Mouse (Mus musculus) embryonic facial prominence, embryonic 10.5 days (tissue): Measurements from ENCODE around the gene Zfp383. TPM values are rescaled to one million over a fixed set of nuclear protein-coding genes. Genes with fewer than 3 reads are reported as not detected.
"Not testable (repeated sequence)": the region's sequence is repeated elsewhere in the genome, so short reads cannot be mapped to it uniquely, and the experiment has no call there.

Source experiments
- DNase-seq: peaks from one replicate; pipeline ENCODE4 v3.0.0-alpha.2; 2017; ENCODE audit warnings: low spot score
- H3K27ac ChIP-seq: fragments of 300-500 bp; sonication (generic); replicated peaks from 2 replicates; pipeline ENCODE4 v1.5.1; 2016; ENCODE audit warnings: mild to moderate bottlenecking
- H3K27me3 ChIP-seq: fragments of 300-500 bp; sonication (generic); replicated peaks from 2 replicates; pipeline ENCODE4 v1.6.1; 2016; ENCODE audit warnings: low read depth, mild to moderate bottlenecking; ENCODE audit not compliant: poor library complexity, severe bottlenecking
- H3K36me3 ChIP-seq: fragments of 300-500 bp; sonication (generic); replicated peaks from 2 replicates; pipeline ENCODE4 v1.6.1; 2016; ENCODE audit warnings: mild to moderate bottlenecking, moderate library complexity
- H3K4me1 ChIP-seq: fragments of 300-500 bp; sonication (generic); 2 replicates; pipeline ENCODE4 v1.6.1; 2016
- H3K4me3 ChIP-seq: fragments of 300-500 bp; sonication (generic); 2 replicates; pipeline ENCODE4 v1.5.1; 2016; ENCODE audit warnings: mild to moderate bottlenecking, moderate library complexity
- H3K9me3 ChIP-seq: fragments of 300-500 bp; sonication (generic); 2 replicates; pipeline ENCODE4 v1.6.1; 2016; ENCODE audit warnings: mild to moderate bottlenecking
- WGBS: fragments of 180-500 bp; shearing (Covaris S2); methylation state at CpG from one replicate; pipeline ENCODE4 v1.1.7; 2016; 5-methylcytosine and 5-hydroxymethylcytosine counted together
- microRNA-seq: library from miRNA; unstranded; fragments of <30 nt; microRNA quantifications from one replicate; pipeline ENCODE4, GENCODE M21; 2017
- polyA plus RNA-seq: library from polyadenylated mRNA; unstranded; fragments of >200 nt; fragmentation: Nextera tagmentation; extraction: Ambion mirVana; gene quantifications from 2 replicates; pipeline ENCODE4 v1.2.1, GENCODE M21; 2016

Gene Zfp383
- polyA plus RNA-seq, 1 experiment from 2014 or later = 6.3 TPM

DNA sequence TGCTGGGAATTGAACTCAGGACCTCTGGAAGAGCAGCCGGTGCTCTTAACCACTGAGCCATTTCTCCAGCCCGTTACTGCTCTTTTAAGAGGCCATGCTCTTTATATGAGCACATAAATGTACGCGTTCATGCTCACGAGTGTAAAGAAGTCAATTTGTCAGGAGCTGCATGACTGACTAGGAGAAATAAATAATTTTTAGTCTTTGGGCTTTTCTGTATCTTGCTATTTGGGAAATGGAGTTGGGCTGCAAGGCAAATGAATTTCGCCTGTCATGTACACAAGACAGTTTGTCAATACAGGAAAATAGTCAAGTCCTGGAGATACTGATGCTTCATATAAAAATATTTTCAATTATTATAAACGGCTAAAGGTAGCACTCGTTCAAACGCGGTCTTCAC is 45.1 kb downstream of the Zfp383 start:
- WGBS = 61% methylated on average over 10 of the region's 10 CpGs
- Histone ChIP-seq H3K27ac (peak overlapping the region; percentile 93), H3K9me3 (no peaks in the 10 kb centered on the region), H3K36me3 (peaks cover 34% of the 10 kb centered on the region), H3K4me3 (peak overlapping the region; percentile 66), H3K27me3 (no peaks in the 10 kb centered on the region), H3K4me1 (peaks cover 10% of the 10 kb centered on the region; the same call in 1 of the 2 replicates)
- no peak for DNase-seq

DNA sequence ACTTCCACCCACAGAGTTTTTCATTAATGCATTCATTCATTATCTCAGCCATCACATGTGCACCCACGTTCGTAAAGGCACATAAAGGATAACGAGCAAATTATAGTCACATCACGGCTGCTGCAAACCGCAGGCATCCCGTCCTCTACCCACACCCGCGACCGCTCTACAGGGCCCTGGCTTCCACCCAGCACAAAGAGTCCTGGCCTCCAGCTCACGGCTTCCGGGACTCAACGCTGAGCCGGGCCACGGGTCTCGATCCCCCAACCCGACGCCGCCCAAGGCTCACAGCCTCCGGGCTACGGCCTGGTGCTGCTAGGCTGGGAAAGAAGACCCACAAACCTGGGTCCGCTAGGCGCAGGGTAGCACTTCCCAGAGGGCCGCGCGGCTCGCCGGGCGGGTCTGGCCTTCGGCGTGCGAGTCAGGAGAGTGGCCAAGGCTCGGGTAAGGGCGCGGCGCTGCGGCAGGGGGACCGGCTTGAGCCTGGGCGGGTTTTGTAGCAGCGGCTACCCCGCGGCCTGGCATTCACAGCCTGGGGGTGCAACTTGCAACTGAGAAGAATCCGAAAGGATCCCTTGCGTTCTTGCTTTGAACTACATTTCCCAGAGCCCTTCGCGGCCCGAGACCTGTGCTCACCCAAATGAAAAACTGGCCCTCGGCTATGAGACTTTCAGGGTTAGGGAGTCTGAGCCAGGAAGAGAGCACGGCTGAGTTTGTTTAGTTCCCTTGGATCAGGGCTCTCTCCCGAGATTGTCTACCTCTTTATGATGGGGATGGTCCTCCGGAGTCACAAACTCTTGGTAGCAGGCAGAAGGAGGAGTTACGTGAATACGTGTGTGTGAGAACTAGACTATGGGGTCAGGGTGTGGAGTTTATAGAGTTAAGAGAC is 45.7 kb downstream of the Zfp383 start, which contains the start of gene Zfp74:
Zfp74 (minus strand) TSS at position 577 of the 889 bp plus-strand sequence.
- H3K9me3 ChIP-seq = no peaks in the 10 kb centered on the region
- 2% methylated on average over 52 of the region's 52 CpGs for WGBS
- peaks cover 10% of the 10 kb centered on the region; the same call in 1 of the 2 replicates for H3K4me1 ChIP-seq
- peak within 1 kb of the TSS; percentile 93 for H3K27ac ChIP-seq
- peak within 1 kb of the TSS; percentile 66 for H3K4me3 ChIP-seq
- peaks cover 29% of the 10 kb centered on the region for H3K36me3 ChIP-seq
- H3K27me3 ChIP-seq = no peaks in the 10 kb centered on the region
- peak; percentile 89 for DNase-seq

DNA sequence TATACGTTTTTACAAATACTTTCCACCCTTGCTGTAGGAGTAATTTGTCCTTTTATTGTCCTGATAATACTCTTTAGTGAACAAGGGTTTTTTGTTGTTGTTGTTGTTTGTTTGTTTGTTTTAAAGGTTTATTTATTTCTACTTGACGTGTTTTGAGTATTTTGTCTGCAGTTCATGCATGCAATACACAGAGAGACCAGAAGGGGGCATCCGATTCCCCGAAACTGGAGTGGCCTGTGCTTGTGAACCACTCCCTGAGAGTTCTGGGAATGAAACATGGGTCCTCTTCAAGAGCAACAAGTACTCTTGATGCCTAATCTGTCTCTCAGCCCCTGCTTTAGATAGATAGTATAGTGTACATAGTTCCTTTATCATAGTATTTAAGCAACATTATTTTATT is 46.7 kb downstream of the Zfp383 start:
- Histone ChIP-seq H3K27me3 (no peaks in the 10 kb centered on the region), H3K4me3 (peak overlapping the region; percentile 66), H3K4me1 (peaks cover 10% of the 10 kb centered on the region; the same call in 1 of the 2 replicates), H3K9me3 (no peaks in the 10 kb centered on the region), H3K36me3 (peaks cover 19% of the 10 kb centered on the region), H3K27ac (no peak overlapping the region)
- 19% methylated on average over 4 of the region's 4 CpGs for WGBS
- DNase-seq = peak; percentile 65

DNA sequence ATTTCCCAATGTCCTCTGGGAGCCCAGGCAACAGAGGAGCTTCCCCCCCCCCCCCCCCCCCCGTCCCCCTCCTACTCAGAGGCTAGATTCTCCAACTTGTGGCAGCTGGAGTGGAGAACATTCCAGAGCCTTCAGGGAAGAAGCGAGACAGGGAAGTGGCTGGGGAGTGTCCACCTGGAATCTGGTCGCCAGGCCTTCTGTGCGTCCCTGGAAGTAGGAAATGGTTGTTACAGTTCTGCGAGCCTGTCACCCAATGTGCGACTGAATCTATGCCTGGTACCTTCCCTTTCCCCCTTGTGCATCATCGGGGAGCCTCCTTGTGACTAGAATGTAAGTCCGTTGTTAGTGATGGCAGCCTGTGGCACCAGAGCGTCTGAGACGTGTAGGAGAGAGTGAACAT is 48.2 kb downstream of the Zfp383 start:
- WGBS = 72% methylated on average over 9 of the region's 10 CpGs
- Histone ChIP-seq H3K9me3 (no peaks in the 10 kb centered on the region), H3K36me3 (peaks cover 4% of the 10 kb centered on the region), H3K27me3 (no peaks in the 10 kb centered on the region), H3K27ac (no peak overlapping the region), H3K4me3 (0 out of 2 replicates have a peak overlapping the region, but pooled peaks have one; percentile 3), H3K4me1 (peaks cover 10% of the 10 kb centered on the region; the same call in 1 of the 2 replicates)
- DNase-seq = peak; percentile 11

DNA sequence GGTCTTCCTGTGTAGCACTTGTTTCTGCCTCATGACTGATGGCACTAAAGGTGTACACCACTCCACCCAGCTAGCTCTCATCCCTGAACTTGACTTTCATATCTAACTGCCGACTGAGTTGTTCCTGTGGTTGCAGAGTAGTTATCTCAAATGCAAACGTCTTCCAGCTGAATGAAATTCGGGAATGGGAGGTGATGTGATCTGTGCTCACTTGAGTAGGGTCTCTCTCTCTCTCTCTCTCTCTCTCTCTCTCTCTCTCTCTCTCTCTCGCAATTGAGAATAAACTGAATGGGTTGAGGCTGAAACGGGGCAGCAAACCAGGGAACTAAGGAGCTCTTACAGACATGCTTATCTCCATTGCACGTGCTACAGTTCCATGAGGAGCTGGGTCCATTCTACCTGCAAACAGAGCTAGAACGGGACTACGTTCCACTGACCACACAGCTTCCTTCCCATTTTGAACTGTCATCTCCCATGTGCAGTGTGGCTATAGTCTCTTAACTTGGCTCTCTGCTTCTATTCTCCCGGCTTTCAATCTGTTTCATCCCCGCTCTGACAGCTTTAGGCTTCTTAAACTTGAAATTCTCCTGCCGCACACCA is 50.2 kb downstream of the Zfp383 start:
- Histone ChIP-seq H3K4me1 (peaks cover 6% of the 10 kb centered on the region; the same call in 1 of the 2 replicates), H3K4me3 (no peak overlapping the region), H3K27ac (no peak overlapping the region), H3K27me3 (no peaks in the 10 kb centered on the region), H3K9me3 (0 out of 2 replicates have a peak, but pooled peaks cover 2% of the 10 kb centered on the region), H3K36me3 (no peaks in the 10 kb centered on the region)
- no peak for DNase-seq
- WGBS = 89% methylated on average over 11 of the region's 11 CpGs

DNA sequence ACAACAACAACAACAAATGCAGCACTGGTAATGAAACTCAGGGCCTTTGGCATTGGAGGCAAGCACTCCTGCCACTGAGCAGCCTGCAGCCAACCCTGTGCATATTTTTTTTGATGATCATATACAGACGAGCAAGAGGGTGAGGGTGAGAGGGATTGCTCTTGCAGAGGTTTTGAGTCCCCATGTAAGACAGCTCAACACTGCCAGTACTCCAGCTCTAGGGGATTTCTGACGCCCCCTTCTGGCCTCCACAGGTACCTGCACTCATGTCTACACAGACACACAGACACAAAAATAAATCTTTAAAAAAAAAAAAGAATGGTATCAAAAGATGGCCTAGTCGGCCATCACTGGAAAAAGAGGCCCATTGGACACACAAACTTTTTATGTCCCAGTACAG is 51.0 kb downstream of the Zfp383 start:
- no peak for DNase-seq
- H3K4me3 ChIP-seq = no peak overlapping the region
- no peak overlapping the region for H3K27ac ChIP-seq

DNA sequence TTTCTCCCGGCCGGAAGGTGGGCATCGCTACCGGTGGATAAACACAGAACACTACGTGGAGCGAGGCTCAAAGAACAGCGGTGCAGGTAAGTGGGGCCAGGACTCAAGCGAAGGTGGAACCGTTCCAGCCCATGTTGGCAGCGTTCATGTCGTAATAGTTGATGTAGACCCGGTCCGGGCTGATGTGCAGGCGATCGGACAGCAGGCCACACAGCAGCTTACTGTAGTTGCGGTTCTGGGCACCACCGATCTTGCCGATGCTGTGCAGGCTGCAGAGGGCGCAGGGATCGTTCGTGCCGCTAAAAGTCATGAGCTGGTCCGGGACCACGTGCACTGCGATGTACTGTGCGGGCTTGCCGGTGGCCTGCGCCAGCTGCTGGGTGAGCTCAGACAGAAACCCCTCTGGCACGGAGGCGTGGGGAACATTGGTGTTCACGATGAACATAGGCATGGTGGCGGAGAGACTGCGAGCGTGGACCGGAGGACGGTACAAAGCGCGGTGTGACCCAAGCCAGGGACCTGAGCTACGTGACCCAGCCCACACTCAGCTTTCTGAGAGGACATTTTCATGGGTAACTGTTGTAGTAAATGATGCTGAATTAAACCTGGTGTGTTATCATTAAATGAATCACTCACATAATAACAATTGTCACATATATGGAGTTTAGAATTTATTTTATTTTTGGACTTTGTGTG is 57.2 kb downstream of the Zfp383 start:
- 49% methylated on average over 39 of the region's 39 CpGs for WGBS
- not testable (repeated sequence) for H3K27me3 ChIP-seq, DNase-seq, H3K4me3 ChIP-seq, H3K36me3 ChIP-seq, H3K27ac ChIP-seq, H3K4me1 ChIP-seq
- peaks cover 11% of the 10 kb centered on the region; the same call in 1 of the 2 replicates for H3K9me3 ChIP-seq

More for the DNA sequence above, 51.0 kb downstream of the Zfp383 start:
- H3K36me3 ChIP-seq = no peaks in the 10 kb centered on the region
- no peaks in the 10 kb centered on the region for H3K27me3 ChIP-seq
- H3K9me3 ChIP-seq = 0 out of 2 replicates have a peak, but pooled peaks cover 2% of the 10 kb centered on the region
- 49% methylated on average over 3 of the region's 3 CpGs for WGBS
- 0 out of 2 replicates have a peak, but pooled peaks cover 6% of the 10 kb centered on the region for H3K4me1 ChIP-seq

Small RNAs within 50 kb of the gene (microRNA-seq; reads per million reads assigned to microRNA genes)
- not detected for gene Mir7668

Other genes with a start within 250 kb of the Zfp383 start
- gene Catsperg2, start 181.2 kb upstream of the Zfp383 start, polyA plus RNA-seq = not detected in 2 replicates
- 12.4 and 12.6 TPM in 2 replicates for gene Zfp84, start 139.7 kb upstream of the Zfp383 start, polyA plus RNA-seq
- 6.3 and 7.0 TPM in 2 replicates for gene Zfp30, start 124.2 kb upstream of the Zfp383 start, polyA plus RNA-seq
- gene Zfp790, start 92.1 kb upstream of the Zfp383 start, polyA plus RNA-seq = 15.9 and 16.4 TPM in 2 replicates
- gene Zfp940, start 54.6 kb upstream of the Zfp383 start, polyA plus RNA-seq = 10.1 and 10.7 TPM in 2 replicates
- 8.1 and 8.6 TPM in 2 replicates for gene Zfp420, start 48.2 kb upstream of the Zfp383 start, polyA plus RNA-seq
- gene Zfp27, start 1.7 kb upstream of the Zfp383 start, polyA plus RNA-seq = 9.5 and 10.0 TPM in 2 replicates
- gene Zfp74, start 45.9 kb downstream of the Zfp383 start, polyA plus RNA-seq = 13.9 and 14.7 TPM in 2 replicates
- 30.4 and 34.3 TPM in 2 replicates for gene Zfp568, start 75.7 kb downstream of the Zfp383 start, polyA plus RNA-seq
- 3.4 and 4.5 TPM in 2 replicates for gene Zfp14, start 143.2 kb downstream of the Zfp383 start, polyA plus RNA-seq
- gene Zfp82, start 164.7 kb downstream of the Zfp383 start, polyA plus RNA-seq = 5.6 and 6.4 TPM in 2 replicates
- 1.6 and 4.8 TPM in 2 replicates for gene Gm26920, start 182.2 kb downstream of the Zfp383 start, polyA plus RNA-seq
- gene Zfp566, start 182.3 kb downstream of the Zfp383 start, polyA plus RNA-seq = 20.0 and 21.0 TPM in 2 replicates
- 119 and 127 TPM in 2 replicates for gene Zfp260, start 186.6 kb downstream of the Zfp383 start, polyA plus RNA-seq
- gene Zfp382, start 213.7 kb downstream of the Zfp383 start, polyA plus RNA-seq = 9.7 and 11.4 TPM in 2 replicates